Mouse (Mus musculus) intestine, embryonic 14.5 days (tissue): Measurements from ENCODE around the gene Gzmn. TPM values are rescaled to one million over a fixed set of nuclear protein-coding genes. Genes with fewer than 3 reads are reported as not detected.
"Not testable (repeated sequence)": the region's sequence is repeated elsewhere in the genome, so short reads cannot be mapped to it uniquely, and the experiment has no call there.

Experiments
- ATAC-seq: fragments of 200-750 bp; cut with Nextera tagmentation; replicated peaks from 2 replicates; pipeline ENCODE4 v1.8.0; 2017; ENCODE audit warnings: low read depth, moderate number of reproducible peaks, moderate TSS enrichment, moderate library complexity; ENCODE audit not compliant: low FRiP score, low TSS enrichment
- DNase-seq: peaks from one replicate; pipeline ENCODE4 v3.0.0-alpha.2; 2018; ENCODE audit warnings: low spot score
- H3K27ac ChIP-seq: fragments of 300-500 bp; sonication (generic); 2 replicates; pipeline ENCODE4 v1.5.1; 2014; ENCODE audit warnings: low read depth, mild to moderate bottlenecking, control low read depth
- H3K27me3 ChIP-seq: fragments of 300-500 bp; sonication (generic); replicated peaks from 2 replicates; pipeline ENCODE4 v1.6.1; 2014; ENCODE audit warnings: low read length, control low read depth; ENCODE audit not compliant: control insufficient read depth, insufficient read depth
- H3K36me3 ChIP-seq: fragments of 300-500 bp; sonication (generic); 2 replicates; pipeline ENCODE4 v1.6.1; 2014; ENCODE audit warnings: low read length, control low read depth; ENCODE audit not compliant: control insufficient read depth, insufficient read depth
- H3K4me1 ChIP-seq: fragments of 300-500 bp; sonication (generic); replicated peaks from 2 replicates; pipeline ENCODE4 v1.6.1; 2014; ENCODE audit warnings: low read length, control low read depth, mixed read lengths; ENCODE audit not compliant: control insufficient read depth, insufficient read depth
- H3K4me2 ChIP-seq: fragments of 300-500 bp; sonication (generic); 2 replicates; pipeline ENCODE4 v1.6.1; 2014; ENCODE audit warnings: low read length
- H3K4me3 ChIP-seq: fragments of 300-500 bp; sonication (generic); 2 replicates; pipeline ENCODE4 v1.5.1; 2014; ENCODE audit warnings: low read depth, low read length, control low read depth, mixed read lengths
- H3K9ac ChIP-seq: fragments of 300-500 bp; sonication (generic); 2 replicates; pipeline ENCODE4 v1.6.1; 2014; ENCODE audit warnings: mild to moderate bottlenecking, low read length
- H3K9me3 ChIP-seq: fragments of 300-500 bp; sonication (generic); 2 replicates; pipeline ENCODE4 v1.6.1; 2016; ENCODE audit warnings: low read length, control low read depth; ENCODE audit not compliant: control insufficient read depth
- WGBS: fragments of 180-500 bp; shearing (Covaris S2); extraction: QIAGEN DNeasy Blood & Tissue Kit; methylation state at CpG from one replicate; pipeline ENCODE4 v1.1.7; 2014; 5-methylcytosine and 5-hydroxymethylcytosine counted together
- polyA plus RNA-seq: library from polyadenylated mRNA; unstranded; fragments of >200 nt; fragmentation: Nextera tagmentation; extraction: Ambion mirVana; gene quantifications from 2 replicates; pipeline ENCODE4 v1.2.1, GENCODE M21; 2014

Gzmn gene
- not detected in 2 replicates for polyA plus RNA-seq

GRCm38 (mm10) chr14:56174499-56174898, at the start of gene Gzmn:
TSS of gene Gzmn (minus strand) at chr14:56174599.
- Histone ChIP-seq H3K9ac (no peak within 1 kb of the TSS), H3K4me1 (no peaks in the 10 kb centered on the region), H3K4me3 (no peak within 1 kb of the TSS), H3K27ac (no peak within 1 kb of the TSS), H3K36me3 (no peaks in the 10 kb centered on the region), H3K9me3 (no peaks in the 10 kb centered on the region), H3K27me3 (no peaks in the 10 kb centered on the region), H3K4me2 (no peak within 1 kb of the TSS)
- 89% methylated on average over 5 of the region's 5 CpGs for WGBS
- DNase-seq, result no peak
- ATAC-seq, result no peak

GRCm38 (mm10) chr14:56211317-56211716, 36.9 kb upstream of the Gzmn start, which contains the start of gene Gzmf:
TSS of gene Gzmf (minus strand) at chr14:56211417.
- DNase-seq (no peak), ATAC-seq (no peak)
- Histone ChIP-seq H3K9me3 (no peaks in the 10 kb centered on the region), H3K36me3 (no peaks in the 10 kb centered on the region), H3K9ac (no peak within 1 kb of the TSS), H3K4me1 (no peaks in the 10 kb centered on the region), H3K27me3 (no peaks in the 10 kb centered on the region), H3K27ac (no peak within 1 kb of the TSS), H3K4me2 (no peak within 1 kb of the TSS), H3K4me3 (no peak within 1 kb of the TSS)
- 91% methylated on average over 4 of the region's 4 CpGs for whole genome bisulfite sequencing

DNA sequence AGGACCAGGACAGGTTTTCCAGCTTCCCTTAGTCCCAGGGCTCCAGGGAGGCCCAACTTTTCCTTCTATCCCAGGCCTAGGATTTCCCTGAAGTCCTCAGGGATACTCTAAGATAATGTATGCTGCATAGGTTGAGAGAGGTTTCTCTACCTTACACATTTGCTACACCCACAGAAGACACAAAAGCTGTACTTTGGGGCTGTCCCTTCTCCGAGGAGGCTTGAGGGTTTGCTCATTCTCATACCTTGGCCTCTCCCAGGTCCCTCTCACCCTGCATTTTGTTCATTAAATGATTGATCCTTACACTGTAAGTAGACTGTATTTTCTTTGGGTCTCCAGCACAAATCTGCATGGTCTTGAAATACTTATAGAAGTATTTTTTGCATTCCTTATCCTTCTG, 31.2 kb upstream of the Gzmn start:
- Histone ChIP-seq H3K36me3 (no peaks in the 10 kb centered on the region), H3K9me3 (no peaks in the 10 kb centered on the region), H3K27me3 (no peaks in the 10 kb centered on the region), H3K4me2 (no peak overlapping the region), H3K27ac (no peak overlapping the region), H3K9ac (no peak overlapping the region), H3K4me1 (no peaks in the 10 kb centered on the region), H3K4me3 (no peak overlapping the region)
- 84% methylated on average over 1 of the region's 1 CpGs for WGBS
- DNase-seq, result no peak
- no peak for ATAC-seq

DNA sequence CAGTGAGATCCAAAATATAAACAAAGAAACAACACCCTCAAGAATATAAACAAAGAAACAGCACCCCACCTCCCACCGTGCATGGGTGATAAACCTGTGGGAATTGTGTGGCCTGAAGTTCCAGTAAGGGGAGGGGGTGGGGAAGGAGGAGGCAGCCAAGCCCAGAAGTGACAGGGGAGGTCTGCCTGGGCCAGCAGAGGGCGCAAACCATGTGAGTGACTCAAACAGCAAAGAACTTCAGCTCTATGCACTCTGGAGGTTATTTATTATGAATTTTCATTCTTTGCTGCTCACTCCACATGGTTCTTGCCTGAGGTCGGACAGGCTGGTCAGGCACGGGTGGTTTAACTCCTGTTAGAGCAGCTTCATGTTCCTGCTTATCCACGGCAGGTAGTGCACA, 30.6 kb upstream of the Gzmn start:
- not testable (repeated sequence) for ATAC-seq, H3K9me3 ChIP-seq, H3K4me2 ChIP-seq, H3K4me1 ChIP-seq, H3K27ac ChIP-seq, H3K27me3 ChIP-seq, H3K36me3 ChIP-seq, H3K4me3 ChIP-seq, H3K9ac ChIP-seq
- DNase-seq, result peak; percentile 72
- WGBS, result 32% methylated on average over 5 of the region's 5 CpGs

DNA sequence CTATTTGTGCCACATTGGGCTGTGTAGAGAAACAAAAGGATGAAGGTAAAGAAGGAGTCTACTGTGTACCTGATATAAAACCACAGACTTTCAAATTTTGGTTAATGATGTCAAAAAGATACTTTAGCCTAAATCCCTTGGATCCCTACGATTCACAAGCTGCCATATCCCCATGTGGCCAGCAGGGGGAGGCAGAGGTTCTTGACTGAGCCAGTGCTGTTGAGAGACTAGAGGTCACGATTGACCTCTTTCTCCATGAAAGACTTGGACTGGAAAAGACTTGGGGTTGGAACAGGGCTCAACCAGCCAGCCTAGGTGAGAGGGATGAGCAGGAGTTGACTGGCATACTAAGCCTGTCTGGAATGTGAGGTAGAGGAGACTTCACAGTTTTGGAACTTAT, 29.6 kb upstream of the Gzmn start:
- Histone ChIP-seq H3K4me2 (no peak overlapping the region), H3K27ac (no peak overlapping the region), H3K27me3 (no peaks in the 10 kb centered on the region), H3K9ac (no peak overlapping the region), H3K4me1 (no peaks in the 10 kb centered on the region), H3K4me3 (no peak overlapping the region), H3K36me3 (no peaks in the 10 kb centered on the region), H3K9me3 (no peaks in the 10 kb centered on the region)
- ATAC-seq, result no peak; the same call in 1 of the 2 replicates
- peak; percentile 85 for DNase-seq
- 11% methylated on average over 2 of the region's 2 CpGs for WGBS

DNA sequence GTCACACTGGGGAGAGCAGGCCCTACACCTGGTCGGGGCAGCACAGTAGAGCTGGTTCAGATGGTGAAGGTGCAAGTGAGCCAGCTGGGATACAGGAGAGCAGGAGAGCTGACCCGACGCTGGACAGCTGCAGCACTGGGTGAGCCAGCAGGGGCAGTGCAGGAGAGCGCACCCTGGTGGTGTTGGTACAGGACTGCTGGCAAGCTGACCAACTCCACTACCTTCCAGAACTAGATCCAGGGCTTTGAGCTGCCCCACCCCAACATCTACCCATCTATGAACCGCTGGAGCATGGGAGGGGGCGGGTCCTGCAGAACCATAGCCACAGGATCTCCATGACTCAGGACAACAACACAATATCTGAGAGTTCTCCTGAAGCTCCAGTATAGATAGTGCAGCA, 12.5 kb upstream of the Gzmn start:
- 54% methylated on average over 6 of the region's 6 CpGs for WGBS
- H3K9me3 ChIP-seq, result no peaks in the 10 kb centered on the region
- DNase-seq (no peak), ATAC-seq (no peak)
- H3K4me1 ChIP-seq, result no peaks in the 10 kb centered on the region
- no peak overlapping the region for H3K4me3 ChIP-seq
- no peak overlapping the region for H3K27ac ChIP-seq
- no peaks in the 10 kb centered on the region for H3K27me3 ChIP-seq
- H3K36me3 ChIP-seq, result no peaks in the 10 kb centered on the region
- no peak overlapping the region for H3K4me2 ChIP-seq
- no peak overlapping the region for H3K9ac ChIP-seq

DNA sequence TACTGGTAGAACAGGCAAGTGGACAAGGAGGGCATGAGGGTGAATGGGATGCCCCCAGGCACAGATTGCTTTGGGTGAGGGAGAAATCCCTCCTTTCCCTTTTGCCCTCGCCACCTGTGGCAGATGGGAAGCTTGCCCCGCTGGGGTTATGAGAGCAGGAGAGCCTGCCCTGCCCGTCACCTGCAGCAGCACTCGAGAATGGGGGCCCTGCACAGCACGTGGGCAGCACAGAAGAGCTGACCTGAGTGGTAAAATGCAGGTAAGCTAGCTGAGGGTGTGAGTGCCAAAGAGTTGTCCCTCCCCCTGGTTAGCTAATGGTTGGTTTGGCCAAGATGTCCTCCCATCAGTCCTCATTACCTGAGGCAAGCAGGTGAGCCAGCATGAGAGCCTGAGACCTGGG, 12.1 kb upstream of the Gzmn start:
- Histone ChIP-seq H3K9ac (no peak overlapping the region), H3K4me3 (no peak overlapping the region), H3K27ac (no peak overlapping the region), H3K27me3 (no peaks in the 10 kb centered on the region), H3K4me2 (no peak overlapping the region), H3K36me3 (no peaks in the 10 kb centered on the region), H3K9me3 (no peaks in the 10 kb centered on the region), H3K4me1 (no peaks in the 10 kb centered on the region)
- 74% methylated on average over 5 of the region's 5 CpGs for WGBS
- DNase-seq (no peak), ATAC-seq (no peak)

DNA sequence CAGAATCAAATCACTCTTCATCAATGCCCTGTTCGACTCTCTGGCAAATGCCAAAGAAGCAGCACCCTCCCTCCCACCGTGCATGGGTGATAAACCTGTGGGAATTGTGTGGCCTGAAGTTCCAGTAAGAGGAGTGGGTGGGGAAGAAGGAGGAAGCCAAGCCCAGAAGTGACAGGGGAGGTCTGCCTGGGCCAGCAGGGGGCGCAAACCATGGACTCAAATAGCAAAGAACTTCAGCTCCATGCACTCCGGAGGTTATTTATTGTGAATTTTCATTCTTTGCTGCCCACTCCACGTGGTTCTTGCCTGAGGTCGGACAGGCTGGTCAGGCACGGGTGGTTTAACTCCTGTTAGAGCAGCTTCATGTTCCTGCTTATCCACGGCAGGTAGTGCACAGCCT, 3.3 kb upstream of the Gzmn start:
- not testable (repeated sequence) for H3K4me2 ChIP-seq, H3K27ac ChIP-seq, H3K36me3 ChIP-seq, H3K4me3 ChIP-seq, ATAC-seq, H3K9ac ChIP-seq, H3K4me1 ChIP-seq, H3K27me3 ChIP-seq, H3K9me3 ChIP-seq
- DNase-seq, result peak; percentile 69
- 18% methylated on average over 8 of the region's 8 CpGs for WGBS

DNA sequence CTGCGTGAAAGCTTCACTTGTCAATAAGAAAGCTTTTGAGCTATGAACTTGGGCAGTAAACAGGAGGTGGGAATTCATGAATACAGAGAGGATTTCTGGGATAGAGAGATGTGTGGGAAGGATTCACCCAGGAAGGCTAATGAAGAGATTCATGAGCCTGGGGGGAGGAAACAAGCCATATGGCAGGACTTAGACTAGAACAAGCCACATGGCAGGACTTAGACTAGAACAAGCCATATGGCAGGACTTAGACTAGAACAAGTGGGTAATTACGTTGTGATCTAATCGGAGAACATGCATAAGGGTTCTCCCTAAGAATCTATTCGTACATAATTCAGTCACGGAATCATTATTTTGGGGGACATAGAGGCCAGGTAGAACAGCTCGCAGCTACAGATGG, 1.0 kb downstream of the Gzmn start:
- 97% methylated on average over 6 of the region's 6 CpGs for WGBS
- DNase-seq (no peak), ATAC-seq (no peak)
- H3K27ac ChIP-seq, result no peak overlapping the region
- H3K4me2 ChIP-seq, result no peak overlapping the region
- H3K4me3 ChIP-seq, result no peak overlapping the region
- no peaks in the 10 kb centered on the region for H3K27me3 ChIP-seq
- H3K9ac ChIP-seq, result no peak overlapping the region
- H3K36me3 ChIP-seq, result no peaks in the 10 kb centered on the region
- no peaks in the 10 kb centered on the region for H3K4me1 ChIP-seq
- no peaks in the 10 kb centered on the region for H3K9me3 ChIP-seq
